ENCODE assay signal across 17 mouse cellular contexts in the genomic region with DNA sequence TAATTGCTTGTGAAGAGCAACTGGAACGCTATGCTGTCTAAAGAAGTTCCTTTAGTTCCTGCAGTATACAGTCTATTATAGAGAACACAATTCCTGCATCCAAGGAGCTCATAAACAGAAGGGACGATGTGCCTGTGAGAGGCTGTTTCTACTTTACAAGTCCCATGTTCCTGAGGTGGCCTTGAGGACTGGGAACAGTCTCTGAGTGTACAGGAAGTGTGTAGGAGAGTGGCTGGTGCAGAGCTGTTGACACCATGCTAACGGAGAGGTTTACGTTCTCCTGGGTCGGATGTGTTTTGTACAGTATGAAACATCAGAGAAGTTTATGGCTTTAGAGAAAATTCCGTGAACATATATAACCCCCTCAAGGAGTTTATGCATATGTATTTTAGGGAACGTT. TPM values are rescaled to one million over a fixed set of nuclear protein-coding genes. Genes with fewer than 3 reads are reported as not detected.
DNase-seq lines count a peak whose midpoint lies in the region; ATAC-seq and TF ChIP-seq lines count a peak whose summit lies in the region.
"Had no signal": no experiment of that assay in that cellular context is flagged by ENCODE, and none has a peak within 500 bp of the region (broad histone marks: within the 10 kb centered on the region; RNA-seq: fewer than 3 reads in every experiment).

No protein-coding gene starts in this region.

- no peaks in the 10 kb centered on the region for H3K4me1 ChIP-seq in lung, postnatal 0 days (ENCODE audit: insufficient read depth, low read depth, low read length)
- H3K4me1 ChIP-seq in lung, adult 2 months (ENCODE audit: control insufficient read depth, insufficient read depth, low read length): peaks cover 6% of the 10 kb centered on the region; the same call in 1 of the 2 replicates
- peaks cover 15% of the 10 kb centered on the region for H3K4me1 ChIP-seq in bone marrow, adult 2 months (ENCODE audit: control insufficient read depth, insufficient read depth, low read length)
- H3K4me1 ChIP-seq in liver, embryonic 13.5 days (replicated peaks): peaks cover 95% of the 10 kb centered on the region
- peaks cover 13% of the 10 kb centered on the region for H3K4me1 ChIP-seq in small intestine, adult 2 months (ENCODE audit: control insufficient read depth, insufficient read depth, insufficient read length, low read length)
- no peaks in the 10 kb centered on the region for H3K4me1 ChIP-seq in intestine, embryonic 16.5 days (ENCODE audit: control insufficient read depth, insufficient read depth, low read length)
- H3K4me1 ChIP-seq: hindbrain, embryonic 10.5 days; midbrain, embryonic 12.5 days had no signal

- TF ChIP-seq POLR2A in lung, adult 2 months (IDR thresholded peaks at IDR 0.05; ENCODE audit: borderline replicate concordance, extremely low read depth, low read depth, low read length): no peak
- no peak for TF ChIP-seq POLR2A in bone marrow, adult 2 months (IDR thresholded peaks at IDR 0.05; ENCODE audit: borderline replicate concordance, control insufficient read depth, low read depth, low read length)
- no peak for TF ChIP-seq POLR2A in small intestine, adult 2 months (IDR thresholded peaks at IDR 0.05; ENCODE audit: low read depth, low read length)

- no peak for TF ChIP-seq CTCF in lung, postnatal 0 days (IDR thresholded peaks at IDR 0.05)
- no peak for TF ChIP-seq CTCF in lung, adult 2 months (IDR thresholded peaks at IDR 0.05; ENCODE audit: insufficient read depth, low read length)
- TF ChIP-seq CTCF in bone marrow, adult 2 months (IDR thresholded peaks at IDR 0.05; ENCODE audit: control insufficient read depth, insufficient read depth, low read length): no peak
- no peak for TF ChIP-seq CTCF in small intestine, adult 2 months (IDR thresholded peaks at IDR 0.05; ENCODE audit: extremely low read depth, insufficient read length, insufficient replicate concordance, low read depth, low read length)

- no peak overlapping the region for H3K4me3 ChIP-seq in lung, postnatal 0 days (ENCODE audit: low read depth, low read length)
- no peak overlapping the region for H3K4me3 ChIP-seq in lung, adult 2 months (replicated peaks; ENCODE audit: extremely low read depth, low read depth, low read length)
- peak overlapping the region; percentile 1 for H3K4me3 ChIP-seq in bone marrow, adult 2 months (replicated peaks; ENCODE audit: control insufficient read depth, low read depth, low read length)
- H3K4me3 ChIP-seq in liver, embryonic 13.5 days (replicated peaks): no peak overlapping the region
- H3K4me3 ChIP-seq in small intestine, adult 2 months (ENCODE audit: low read depth, low read length): no peak overlapping the region
- no peak overlapping the region for H3K4me3 ChIP-seq in intestine, embryonic 16.5 days (ENCODE audit: low read length)
- H3K4me3 ChIP-seq: embryonic facial prominence, embryonic 12.5 days; hindbrain, embryonic 10.5 days; limb, embryonic 10.5 days; midbrain, embryonic 12.5 days; myocyte had no signal

- no peaks in the 10 kb centered on the region for H3K36me3 ChIP-seq in lung, postnatal 0 days (ENCODE audit: insufficient read depth, low read length)
- H3K36me3 ChIP-seq in liver, embryonic 13.5 days: peaks cover 28% of the 10 kb centered on the region
- H3K36me3 ChIP-seq in small intestine, adult 2 months (ENCODE audit: control insufficient read depth, insufficient read depth, low read length): no peaks in the 10 kb centered on the region
- no peaks in the 10 kb centered on the region for H3K36me3 ChIP-seq in intestine, embryonic 16.5 days (ENCODE audit: control insufficient read depth, insufficient read depth, low read length)

- no peak for DNase-seq in lung, postnatal 0 days (ENCODE audit: low spot score)
- no peak for DNase-seq in lung, adult 2 months
- no peak for DNase-seq in liver, embryonic 13.5 days
- DNase-seq in retina, embryonic 14.5 days (ENCODE audit: low spot score): no peak
- DNase-seq: adrenal gland, postnatal 14 days; cerebellum, postnatal 10 days; gastrocnemius, postnatal 10 days; kidney, postnatal 25 days had no signal

- H3K9ac ChIP-seq in lung, postnatal 0 days (replicated peaks; ENCODE audit: low read depth): no peak overlapping the region
- peak overlapping the region; percentile 10; the same call in 1 of the 2 replicates for H3K9ac ChIP-seq in liver, embryonic 13.5 days
- H3K9ac ChIP-seq in intestine, embryonic 16.5 days (ENCODE audit: low read depth, low read length): no peak overlapping the region
- H3K9ac ChIP-seq: embryonic facial prominence, embryonic 12.5 days; midbrain, embryonic 12.5 days had no signal

- 0 out of 2 replicates have a peak, but pooled peaks have one; percentile 11 for ATAC-seq in lung, postnatal 0 days
- no peak for ATAC-seq in liver, embryonic 13.5 days (ENCODE audit: low read depth)
- ATAC-seq in intestine, embryonic 16.5 days: no peak
- ATAC-seq: intestine, postnatal 0 days had no signal

- 69% methylated on average over 7 of the region's 7 CpGs for WGBS in lung, postnatal 0 days
- WGBS in lung, adult 2 months: 62% methylated on average over 7 of the region's 7 CpGs
- WGBS in bone marrow, adult 2 months: 50% methylated on average over 7 of the region's 7 CpGs
- WGBS in liver, embryonic 13.5 days (ENCODE audit: insufficient replicate concordance): 79% methylated on average over 7 of the region's 7 CpGs
- WGBS in small intestine, adult 2 months: 78% methylated on average over 7 of the region's 7 CpGs
- WGBS in intestine, embryonic 16.5 days: 79% methylated on average over 7 of the region's 7 CpGs

- H3K27ac ChIP-seq in lung, postnatal 0 days (ENCODE audit: low read length): no peak overlapping the region
- peak overlapping the region; percentile 54; the same call in 1 of the 2 replicates for H3K27ac ChIP-seq in bone marrow, adult 2 months (ENCODE audit: control insufficient read depth, insufficient read depth, low read depth, low read length, poor library complexity)
- H3K27ac ChIP-seq in liver, embryonic 13.5 days: peak overlapping the region; percentile 94
- H3K27ac ChIP-seq in small intestine, adult 2 months (ENCODE audit: insufficient read depth, low read depth, low read length): peak overlapping the region; percentile 56
- H3K27ac ChIP-seq in intestine, embryonic 16.5 days (ENCODE audit: low read length): no peak overlapping the region
- H3K27ac ChIP-seq: embryonic facial prominence, embryonic 12.5 days; hindbrain, embryonic 10.5 days; limb, embryonic 10.5 days; midbrain, embryonic 12.5 days had no signal

- TF ChIP-seq EP300 in lung, postnatal 0 days (IDR thresholded peaks at IDR 0.05): no peak

- H3K9me3 ChIP-seq in lung, postnatal 0 days (ENCODE audit: low read length): no peaks in the 10 kb centered on the region
- no peaks in the 10 kb centered on the region for H3K9me3 ChIP-seq in liver, embryonic 13.5 days (replicated peaks)
- H3K9me3 ChIP-seq in intestine, embryonic 16.5 days (ENCODE audit: control insufficient read depth, low read length): no peaks in the 10 kb centered on the region
- H3K9me3 ChIP-seq: embryonic facial prominence, embryonic 12.5 days; hindbrain, embryonic 10.5 days; limb, embryonic 10.5 days had no signal

- no peak overlapping the region for H3K4me2 ChIP-seq in lung, postnatal 0 days (replicated peaks; ENCODE audit: low read depth, low read length)
- no peak overlapping the region for H3K4me2 ChIP-seq in liver, embryonic 13.5 days
- no peak overlapping the region for H3K4me2 ChIP-seq in intestine, embryonic 16.5 days (ENCODE audit: low read depth, low read length)
- H3K4me2 ChIP-seq: embryonic facial prominence, embryonic 12.5 days; midbrain, embryonic 12.5 days had no signal

- H3K27me3 ChIP-seq in lung, postnatal 0 days (replicated peaks; ENCODE audit: insufficient read depth, low read length): no peaks in the 10 kb centered on the region
- no peaks in the 10 kb centered on the region for H3K27me3 ChIP-seq in liver, embryonic 13.5 days
- no peaks in the 10 kb centered on the region for H3K27me3 ChIP-seq in small intestine, adult 2 months (ENCODE audit: control insufficient read depth, insufficient read depth, low read length)
- H3K27me3 ChIP-seq in intestine, embryonic 16.5 days (replicated peaks; ENCODE audit: control insufficient read depth, insufficient read depth, low read length): no peaks in the 10 kb centered on the region
- H3K27me3 ChIP-seq: embryonic facial prominence, embryonic 12.5 days; midbrain, embryonic 12.5 days had no signal

RNA-seq across cellular contexts. Expression of a gene that starts 20.8 kb away (rescaled TPM):
- 23.6 and 26.4 TPM in 2 replicates for polyA plus RNA-seq in lung, postnatal 0 days (2015; fragmentation: Nextera tagmentation; extraction: Ambion mirVana)
- 5.2 and 7.9 TPM in 2 replicates for polyA plus RNA-seq in lung, adult 2 months (2012; rRNA removed)
- 57.4 and 65.8 TPM in 2 replicates for polyA plus RNA-seq in bone marrow, adult 2 months (2011; ENCODE audit: insufficient read depth, insufficient read length, low replicate concordance, missing spikeins)
- polyA plus RNA-seq in liver, embryonic 13.5 days (2015; fragmentation: Nextera tagmentation; extraction: Ambion mirVana): 127 and 146 TPM in 2 replicates
- 1.4 and 2.5 TPM in 2 replicates for polyA plus RNA-seq in small intestine, adult 2 months (2012; rRNA removed)
- polyA plus RNA-seq in intestine, embryonic 16.5 days (2015; fragmentation: Nextera tagmentation; extraction: Ambion mirVana): 52.7 and 61.2 TPM in 2 replicates

Comparison
In these comparisons a context has a peak if more than half of its experiments do, and no peak if none do; other contexts are left out.
1. H3K27ac ChIP-seq: peak in bone marrow, adult 2 months (single experiment), liver, embryonic 13.5 days (single experiment) and small intestine, adult 2 months (single experiment); none in lung, postnatal 0 days (single experiment) and intestine, embryonic 16.5 days (single experiment).